Mouse (Mus musculus): ENCODE data around the gene Slc25a35. TPM values are rescaled to one million over a fixed set of nuclear protein-coding genes. Genes with fewer than 3 reads are reported as not detected.
"Not testable (repeated sequence)": the region's sequence is repeated elsewhere in the genome, so short reads cannot be mapped to it uniquely, and the experiment has no call there.

The Slc25a35 gene
- polyA plus RNA-seq, 1 experiment from 2014 or later, result 7.6 TPM

DNA sequence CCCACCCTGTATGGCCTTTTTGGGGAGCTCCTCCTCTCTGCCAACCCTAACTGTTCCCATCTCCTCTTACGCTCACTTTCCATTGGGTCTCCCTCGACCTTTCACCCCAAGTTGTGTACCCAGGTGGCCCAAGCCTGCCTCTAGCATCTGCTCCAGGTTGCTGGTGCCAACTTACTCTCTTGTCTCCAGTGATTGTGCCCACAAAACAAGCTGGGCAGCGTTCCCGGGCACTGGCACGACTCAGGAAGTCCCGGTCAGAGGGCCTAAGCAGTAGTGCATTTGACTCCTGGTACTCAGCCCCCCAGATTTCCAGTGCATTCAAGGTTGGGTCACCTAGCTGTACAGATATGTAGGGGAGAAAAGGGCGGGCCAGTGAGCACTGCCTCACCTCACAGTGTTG, 25.2 kb downstream of the Slc25a35 start:
- H3K36me3 ChIP-seq (ENCODE audit: insufficient read depth, low read length), result peaks cover 92% of the 10 kb centered on the region
- H3K4me1 ChIP-seq (ENCODE audit: insufficient read depth, low read length), result no peaks in the 10 kb centered on the region
- 83% methylated on average over 7 of the region's 7 CpGs for WGBS
- H3K4me2 ChIP-seq (replicated peaks; ENCODE audit: low read depth, low read length), result no peak overlapping the region
- H3K27me3 ChIP-seq (ENCODE audit: insufficient read depth, low read length), result no peaks in the 10 kb centered on the region
- H3K9ac ChIP-seq (replicated peaks; ENCODE audit: low read length), result no peak overlapping the region
- no peak for ATAC-seq (ENCODE audit: low FRiP score, low TSS enrichment)
- no peak overlapping the region for H3K4me3 ChIP-seq (ENCODE audit: low read length)
- no peaks in the 10 kb centered on the region for H3K9me3 ChIP-seq (ENCODE audit: low read length)
- no peak overlapping the region for H3K27ac ChIP-seq (ENCODE audit: low read length)

DNA sequence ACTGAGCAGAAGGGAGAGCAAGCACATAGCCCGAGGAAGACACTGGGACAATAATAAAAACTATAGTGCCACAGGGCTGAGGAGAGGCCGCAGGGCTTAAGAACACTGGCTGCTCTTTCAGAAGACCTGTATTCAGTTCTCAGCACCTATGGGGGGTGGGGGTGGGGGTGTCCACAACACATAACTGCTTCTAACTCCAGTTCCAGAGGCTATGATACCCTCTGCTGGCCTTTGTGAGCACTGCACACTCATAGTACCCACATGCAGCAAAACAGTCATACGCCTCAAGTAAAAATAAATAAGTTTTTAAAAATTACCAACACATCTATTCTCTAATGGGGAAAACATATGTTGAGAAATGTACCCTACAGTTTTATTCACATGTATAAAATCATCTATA, 26.4 kb downstream of the Slc25a35 start:
- peaks cover 91% of the 10 kb centered on the region for H3K36me3 ChIP-seq (ENCODE audit: insufficient read depth, low read length)
- no peak for ATAC-seq (ENCODE audit: low FRiP score, low TSS enrichment)
- H3K4me3 ChIP-seq (ENCODE audit: low read length), result no peak overlapping the region
- H3K9me3 ChIP-seq (ENCODE audit: low read length), result no peaks in the 10 kb centered on the region
- no peak overlapping the region for H3K9ac ChIP-seq (replicated peaks; ENCODE audit: low read length)
- no peak overlapping the region for H3K27ac ChIP-seq (ENCODE audit: low read length)
- no peaks in the 10 kb centered on the region for H3K27me3 ChIP-seq (ENCODE audit: insufficient read depth, low read length)
- no peak overlapping the region for H3K4me2 ChIP-seq (replicated peaks; ENCODE audit: low read depth, low read length)
- WGBS, result 92% methylated on average over 3 of the region's 3 CpGs
- H3K4me1 ChIP-seq (ENCODE audit: insufficient read depth, low read length), result no peaks in the 10 kb centered on the region

DNA sequence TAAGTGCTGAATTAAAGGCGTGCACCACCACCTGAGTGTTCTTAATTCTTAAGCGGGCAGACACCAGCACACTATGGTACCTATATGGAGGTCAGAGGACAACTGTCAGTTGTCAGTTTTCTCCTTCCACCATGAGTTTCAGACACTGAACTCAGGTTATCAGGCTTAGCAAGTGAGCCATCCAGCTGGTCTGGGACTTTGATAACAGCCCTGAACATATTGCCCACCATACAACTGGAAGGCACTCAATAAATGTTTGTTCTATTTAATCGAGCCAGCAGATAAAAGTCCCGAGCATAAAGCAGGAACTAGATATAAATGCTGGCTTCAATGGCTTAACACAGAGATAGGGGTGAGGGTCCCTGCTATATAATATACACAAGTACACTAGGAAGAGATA, 29.1 kb downstream of the Slc25a35 start:
- Histone ChIP-seq H3K9me3 (ENCODE audit: low read length) (no peaks in the 10 kb centered on the region), H3K4me3 (ENCODE audit: low read length) (no peak overlapping the region), H3K27ac (ENCODE audit: low read length) (no peak overlapping the region), H3K4me1 (ENCODE audit: insufficient read depth, low read length) (no peaks in the 10 kb centered on the region), H3K4me2 (replicated peaks; ENCODE audit: low read depth, low read length) (no peak overlapping the region), H3K36me3 (ENCODE audit: insufficient read depth, low read length) (peaks cover 93% of the 10 kb centered on the region), H3K27me3 (ENCODE audit: insufficient read depth, low read length) (no peaks in the 10 kb centered on the region), H3K9ac (replicated peaks; ENCODE audit: low read length) (no peak overlapping the region)
- WGBS, result 96% methylated on average over 4 of the region's 4 CpGs
- no peak for ATAC-seq (ENCODE audit: low FRiP score, low TSS enrichment)

DNA sequence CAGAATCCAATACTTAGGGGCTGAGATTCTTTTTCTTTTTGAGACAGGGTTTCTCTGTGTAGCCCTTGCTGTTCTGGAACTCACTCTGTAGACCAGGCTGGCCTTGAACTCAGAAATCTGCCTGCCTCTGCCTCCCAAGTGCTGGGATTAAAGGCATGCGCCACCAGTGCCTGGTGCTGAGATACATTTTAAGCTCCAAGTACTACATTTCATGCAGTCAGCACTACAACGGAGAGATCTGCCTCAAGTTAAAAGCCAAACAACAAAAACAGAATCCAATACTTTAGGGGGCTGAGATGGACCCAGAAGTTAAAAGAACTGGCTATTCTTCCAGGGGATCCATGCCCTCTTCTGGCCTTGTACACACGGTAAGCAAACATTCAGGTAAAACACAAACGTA, 34.9 kb downstream of the Slc25a35 start:
- H3K27me3 ChIP-seq (ENCODE audit: insufficient read depth, low read length); H3K4me3 ChIP-seq (ENCODE audit: low read length); H3K4me1 ChIP-seq (ENCODE audit: insufficient read depth, low read length); H3K9ac ChIP-seq (replicated peaks; ENCODE audit: low read length); H3K4me2 ChIP-seq (replicated peaks; ENCODE audit: low read depth, low read length); H3K9me3 ChIP-seq (ENCODE audit: low read length); H3K27ac ChIP-seq (ENCODE audit: low read length); ATAC-seq (ENCODE audit: low FRiP score, low TSS enrichment): not testable (repeated sequence)
- whole genome bisulfite sequencing, result 93% methylated on average over 4 of the region's 4 CpGs
- peaks cover 54% of the 10 kb centered on the region for H3K36me3 ChIP-seq (ENCODE audit: insufficient read depth, low read length)

DNA sequence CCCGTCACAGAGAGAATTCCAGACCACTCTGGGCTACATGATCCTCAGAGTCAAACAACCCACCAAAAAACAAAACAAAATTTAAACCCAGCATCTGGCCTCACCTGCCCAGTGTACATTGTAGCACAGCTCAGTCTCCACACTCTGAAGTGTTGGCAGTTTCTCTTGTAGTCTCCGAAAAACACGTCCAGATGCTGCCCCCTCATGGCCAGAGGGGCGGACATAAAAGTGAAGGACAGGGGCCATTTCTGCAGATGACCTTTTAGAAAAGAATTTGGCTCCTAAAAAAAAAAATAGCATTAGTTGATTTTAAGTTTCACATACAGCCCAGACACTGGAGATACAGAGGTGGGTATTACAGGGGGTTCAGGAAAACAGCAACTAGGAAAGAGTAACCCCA, 35.7 kb downstream of the Slc25a35 start:
- H3K9ac ChIP-seq (replicated peaks; ENCODE audit: low read length), result no peak overlapping the region
- no peak overlapping the region for H3K4me3 ChIP-seq (ENCODE audit: low read length)
- H3K9me3 ChIP-seq (ENCODE audit: low read length), result no peaks in the 10 kb centered on the region
- H3K36me3 ChIP-seq (ENCODE audit: insufficient read depth, low read length), result peaks cover 46% of the 10 kb centered on the region
- peaks cover 7% of the 10 kb centered on the region for H3K4me1 ChIP-seq (ENCODE audit: insufficient read depth, low read length)
- H3K4me2 ChIP-seq (replicated peaks; ENCODE audit: low read depth, low read length), result no peak overlapping the region
- WGBS, result 47% methylated on average over 4 of the region's 4 CpGs
- H3K27ac ChIP-seq (ENCODE audit: low read length), result no peak overlapping the region
- ATAC-seq (ENCODE audit: low FRiP score, low TSS enrichment), result no peak
- no peaks in the 10 kb centered on the region for H3K27me3 ChIP-seq (ENCODE audit: insufficient read depth, low read length)

DNA sequence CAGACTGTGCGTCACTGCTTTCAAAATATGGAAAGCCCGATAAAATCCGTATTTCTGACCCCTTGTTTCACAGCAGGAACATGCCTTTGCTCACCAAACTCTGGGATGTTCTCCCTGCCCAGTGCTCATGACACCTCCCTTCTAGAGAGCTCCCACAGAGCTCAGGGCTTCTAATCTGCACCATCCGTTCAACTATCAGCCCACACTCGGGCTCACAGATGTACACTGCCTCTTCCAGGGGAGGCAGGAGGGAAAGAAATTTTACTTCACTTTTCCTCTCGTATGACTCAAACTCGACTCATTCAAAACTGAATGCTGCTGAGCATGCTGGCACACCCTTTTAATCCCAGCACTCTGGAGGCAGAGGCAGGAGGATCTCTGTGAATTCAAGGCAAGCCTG, 37.3 kb downstream of the Slc25a35 start:
- Histone ChIP-seq H3K4me1 (ENCODE audit: insufficient read depth, low read length) (peaks cover 7% of the 10 kb centered on the region), H3K27me3 (ENCODE audit: insufficient read depth, low read length) (no peaks in the 10 kb centered on the region), H3K9ac (replicated peaks; ENCODE audit: low read length) (no peak overlapping the region), H3K36me3 (ENCODE audit: insufficient read depth, low read length) (peaks cover 32% of the 10 kb centered on the region), H3K27ac (ENCODE audit: low read length) (no peak overlapping the region), H3K4me3 (ENCODE audit: low read length) (no peak overlapping the region), H3K4me2 (replicated peaks; ENCODE audit: low read depth, low read length) (no peak overlapping the region), H3K9me3 (ENCODE audit: low read length) (no peaks in the 10 kb centered on the region)
- ATAC-seq (ENCODE audit: low FRiP score, low TSS enrichment), result no peak
- WGBS, result 87% methylated on average over 7 of the region's 7 CpGs

DNA sequence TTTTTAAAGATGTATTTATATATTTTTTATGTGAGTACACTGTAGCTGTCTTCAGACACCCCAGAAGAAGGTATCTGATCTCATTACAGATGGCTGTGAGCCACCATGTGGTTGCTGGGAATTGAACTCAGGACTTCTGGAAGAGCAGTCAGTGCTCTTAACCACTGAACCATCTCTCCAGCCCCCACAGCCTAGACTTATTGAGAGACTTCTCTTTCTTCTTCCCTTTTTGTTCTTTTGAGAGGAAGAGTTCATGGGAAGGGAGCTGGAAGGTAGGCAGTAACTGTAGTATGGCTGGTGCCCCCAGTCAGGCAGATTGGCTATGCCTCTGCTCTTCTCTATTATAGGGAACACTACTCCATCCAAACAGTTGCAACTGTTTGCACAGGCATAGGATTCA, 38.6 kb downstream of the Slc25a35 start:
- H3K4me1 ChIP-seq (ENCODE audit: insufficient read depth, low read length), result peaks cover 15% of the 10 kb centered on the region
- H3K4me2 ChIP-seq (replicated peaks; ENCODE audit: low read depth, low read length); H3K27ac ChIP-seq (ENCODE audit: low read length); ATAC-seq (ENCODE audit: low FRiP score, low TSS enrichment); H3K9ac ChIP-seq (replicated peaks; ENCODE audit: low read length); H3K9me3 ChIP-seq (ENCODE audit: low read length); H3K27me3 ChIP-seq (ENCODE audit: insufficient read depth, low read length); H3K4me3 ChIP-seq (ENCODE audit: low read length): not testable (repeated sequence)
- peaks cover 18% of the 10 kb centered on the region for H3K36me3 ChIP-seq (ENCODE audit: insufficient read depth, low read length)

DNA sequence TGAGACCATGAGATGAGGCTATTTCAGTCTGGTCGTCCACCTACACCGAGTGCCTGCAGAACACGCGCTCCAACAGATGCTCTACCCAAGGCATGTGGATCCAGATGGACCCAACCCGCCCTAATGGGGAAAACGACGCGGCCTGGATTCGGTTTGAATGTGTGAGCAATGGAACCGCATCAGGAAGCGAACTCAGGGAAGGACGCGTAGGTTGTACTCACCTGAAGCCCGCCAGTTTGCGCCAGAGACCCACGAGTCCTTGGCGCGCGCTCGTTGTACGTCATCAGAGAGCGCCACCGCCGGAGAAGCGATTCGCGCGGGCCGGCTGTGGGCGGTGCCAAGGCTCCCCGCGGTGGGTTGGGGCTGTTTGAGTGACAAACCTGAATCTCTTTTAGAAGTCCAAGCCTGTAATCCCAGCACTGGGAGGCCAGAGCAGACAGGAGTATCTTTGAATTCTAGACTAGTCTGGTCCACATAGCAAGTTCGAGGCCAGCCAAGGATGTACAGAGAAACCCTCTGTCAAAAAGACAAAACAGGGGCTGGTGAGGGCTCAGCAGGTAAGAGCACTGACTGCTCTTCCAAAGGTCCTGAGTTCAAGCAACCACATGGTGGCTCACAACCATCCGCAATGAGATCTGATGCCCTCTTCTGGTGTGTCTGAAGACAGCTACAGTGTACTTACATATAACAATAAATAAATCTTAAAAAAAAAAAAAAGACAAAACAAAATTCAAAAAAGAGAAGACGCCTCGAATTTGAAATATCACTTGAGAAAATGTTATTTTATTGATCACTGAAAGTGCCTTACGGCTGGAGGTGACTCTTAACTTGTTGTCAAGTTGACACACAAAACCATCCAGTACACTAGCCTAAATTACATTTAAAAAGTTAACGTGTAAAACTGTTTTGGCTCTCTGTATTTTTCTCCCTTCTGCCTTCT, 40.5 kb downstream of the Slc25a35 start, which contains the start of gene Pfas:
Gene Pfas, minus strand, starts transcription at position 279 of the 940 bp plus-strand sequence.
- H3K9me3 ChIP-seq (ENCODE audit: low read length), result no peaks in the 10 kb centered on the region
- H3K27ac ChIP-seq (ENCODE audit: low read length), result peak within 1 kb of the TSS; percentile 60
- WGBS, result 10% methylated on average over 38 of the region's 38 CpGs
- H3K4me1 ChIP-seq (ENCODE audit: insufficient read depth, low read length), result peaks cover 18% of the 10 kb centered on the region
- peak; percentile 83 for ATAC-seq (ENCODE audit: low FRiP score, low TSS enrichment)
- H3K4me3 ChIP-seq (ENCODE audit: low read length), result peak within 1 kb of the TSS; percentile 80
- H3K27me3 ChIP-seq (ENCODE audit: insufficient read depth, low read length), result no peaks in the 10 kb centered on the region
- H3K9ac ChIP-seq (replicated peaks; ENCODE audit: low read length), result peak within 1 kb of the TSS; percentile 82
- H3K36me3 ChIP-seq (ENCODE audit: insufficient read depth, low read length), result peaks cover 2% of the 10 kb centered on the region; the same call in 1 of the 2 replicates
- H3K4me2 ChIP-seq (replicated peaks; ENCODE audit: low read depth, low read length), result peak within 1 kb of the TSS; percentile 74

DNA sequence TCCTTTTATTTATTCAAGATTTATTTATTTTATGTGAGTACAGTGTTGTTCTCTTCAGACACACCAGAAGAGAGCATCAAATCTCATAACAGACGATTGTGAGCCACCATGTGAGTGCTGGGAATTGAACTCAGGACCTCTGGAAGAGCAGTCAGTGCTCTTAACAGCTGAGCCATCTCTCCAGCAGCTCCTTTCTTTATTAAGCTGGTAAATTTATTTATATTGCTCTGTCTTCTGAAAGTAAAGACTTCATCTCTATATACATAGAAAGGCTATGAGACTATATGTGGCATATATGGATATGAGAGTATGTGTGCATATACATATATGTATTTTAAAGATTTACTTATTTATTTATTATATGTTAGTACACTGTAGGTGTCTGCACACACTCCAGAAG, 41.6 kb downstream of the Slc25a35 start:
- peaks cover 18% of the 10 kb centered on the region for H3K4me1 ChIP-seq (ENCODE audit: insufficient read depth, low read length)
- ATAC-seq (ENCODE audit: low FRiP score, low TSS enrichment), result no peak

More for the DNA sequence above, 41.6 kb downstream of the Slc25a35 start:
- Histone ChIP-seq H3K4me3 (ENCODE audit: low read length) (no peak overlapping the region), H3K36me3 (ENCODE audit: insufficient read depth, low read length) (no peaks in the 10 kb centered on the region), H3K9ac (replicated peaks; ENCODE audit: low read length) (no peak overlapping the region), H3K27me3 (ENCODE audit: insufficient read depth, low read length) (no peaks in the 10 kb centered on the region), H3K27ac (ENCODE audit: low read length) (no peak overlapping the region), H3K4me2 (replicated peaks; ENCODE audit: low read depth, low read length) (no peak overlapping the region), H3K9me3 (ENCODE audit: low read length) (no peaks in the 10 kb centered on the region)
- 96% methylated on average over 1 of the region's 1 CpGs for WGBS

All from kidney, embryonic 16.5 days (tissue).